Mouse (Mus musculus): ENCODE measurements around the gene Fuca1.

Gene Fuca1

GRCm38 (mm10) chr4:135920304-135921241, at the start of gene Fuca1:
Fuca1 (plus strand) TSS chr4:135920735.
- ATAC-seq (ENCODE audit: insufficient number of reproducible peaks, low FRiP score, low TSS enrichment), result peak; percentile 92

- no peak for ATAC-seq (ENCODE audit: insufficient number of reproducible peaks, low FRiP score, low TSS enrichment)
Measured at GRCm38 (mm10) chr4:135872015-135872414, 48.5 kb upstream of the Fuca1 start.

GRCm38 (mm10) chr4:135872589-135873391, 47.7 kb upstream of the Fuca1 start:
- ATAC-seq (ENCODE audit: insufficient number of reproducible peaks, low FRiP score, low TSS enrichment), result no peak

- ATAC-seq (ENCODE audit: insufficient number of reproducible peaks, low FRiP score, low TSS enrichment), result peak; percentile 86
Measured at GRCm38 (mm10) chr4:135873526-135874202, 46.9 kb upstream of the Fuca1 start, which contains the start of gene Pnrc2. Pnrc2 (minus strand) TSS chr4:135873850.

GRCm38 (mm10) chr4:135874564-135875535, 45.7 kb upstream of the Fuca1 start:
- ATAC-seq (ENCODE audit: insufficient number of reproducible peaks, low FRiP score, low TSS enrichment), result no peak

- ATAC-seq (ENCODE audit: insufficient number of reproducible peaks, low FRiP score, low TSS enrichment), result no peak
Measured at GRCm38 (mm10) chr4:135875546-135875945, 45.0 kb upstream of the Fuca1 start.

- ATAC-seq (ENCODE audit: insufficient number of reproducible peaks, low FRiP score, low TSS enrichment), result no peak
Measured at GRCm38 (mm10) chr4:135875991-135876582, 44.4 kb upstream of the Fuca1 start.

- no peak for ATAC-seq (ENCODE audit: insufficient number of reproducible peaks, low FRiP score, low TSS enrichment)
Measured at GRCm38 (mm10) chr4:135876583-135877020, 43.9 kb upstream of the Fuca1 start.

- ATAC-seq (ENCODE audit: insufficient number of reproducible peaks, low FRiP score, low TSS enrichment), result no peak
Measured at GRCm38 (mm10) chr4:135877742-135878141, 42.8 kb upstream of the Fuca1 start.

GRCm38 (mm10) chr4:135879021-135879420, 41.5 kb upstream of the Fuca1 start:
- no peak for ATAC-seq (ENCODE audit: insufficient number of reproducible peaks, low FRiP score, low TSS enrichment)

- ATAC-seq (ENCODE audit: insufficient number of reproducible peaks, low FRiP score, low TSS enrichment), result no peak
Measured at GRCm38 (mm10) chr4:135880018-135880417, 40.5 kb upstream of the Fuca1 start.

- no peak for ATAC-seq (ENCODE audit: insufficient number of reproducible peaks, low FRiP score, low TSS enrichment)
Measured at GRCm38 (mm10) chr4:135880576-135880975, 40.0 kb upstream of the Fuca1 start.

GRCm38 (mm10) chr4:135882023-135882422, 38.5 kb upstream of the Fuca1 start:
- ATAC-seq (ENCODE audit: insufficient number of reproducible peaks, low FRiP score, low TSS enrichment), result no peak

GRCm38 (mm10) chr4:135883401-135883851, 37.1 kb upstream of the Fuca1 start:
- no peak for ATAC-seq (ENCODE audit: insufficient number of reproducible peaks, low FRiP score, low TSS enrichment)

GRCm38 (mm10) chr4:135883881-135884516, 36.5 kb upstream of the Fuca1 start:
- ATAC-seq (ENCODE audit: insufficient number of reproducible peaks, low FRiP score, low TSS enrichment), result no peak

- ATAC-seq (ENCODE audit: insufficient number of reproducible peaks, low FRiP score, low TSS enrichment), result no peak
Measured at GRCm38 (mm10) chr4:135884531-135884930, 36.0 kb upstream of the Fuca1 start.

GRCm38 (mm10) chr4:135885676-135886075, 34.9 kb upstream of the Fuca1 start:
- ATAC-seq (ENCODE audit: insufficient number of reproducible peaks, low FRiP score, low TSS enrichment), result no peak

- ATAC-seq (ENCODE audit: insufficient number of reproducible peaks, low FRiP score, low TSS enrichment), result no peak
Measured at GRCm38 (mm10) chr4:135886184-135886583, 34.4 kb upstream of the Fuca1 start.
